Mouse (Mus musculus): ENCODE data around the gene Nckap5. TPM values are rescaled to one million over a fixed set of nuclear protein-coding genes. Genes with fewer than 3 reads are reported as not detected.

The Nckap5 gene
- polyA plus RNA-seq, 1 experiment from 2014 or later = 4.8 TPM

DNA sequence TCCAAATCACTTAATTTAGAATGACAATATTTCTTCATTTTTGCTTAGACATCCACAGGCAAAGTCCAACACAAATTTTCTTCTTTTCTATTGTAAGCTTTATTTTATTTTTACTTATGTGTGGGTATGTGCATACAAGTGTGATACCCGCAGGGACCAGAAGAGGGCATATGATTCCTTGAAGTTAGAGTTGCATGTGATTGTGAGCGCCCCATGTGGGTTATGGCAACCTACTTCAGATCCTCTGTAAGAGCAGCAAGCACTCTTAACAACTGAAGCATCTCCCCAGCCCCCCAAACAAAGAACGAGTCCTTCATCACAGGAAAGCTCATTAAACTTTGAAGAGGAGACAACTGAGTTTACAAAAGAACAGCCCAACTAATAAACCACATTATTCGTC is 217.7 kb downstream of the Nckap5 start:
- no peak for ATAC-seq (ENCODE audit: insufficient number of reproducible peaks, insufficient read depth, low FRiP score, low read depth)
- Histone ChIP-seq H3K4me3 (ENCODE audit: low read depth, low read length) (no peak overlapping the region), H3K9me3 (ENCODE audit: control insufficient read depth, low read depth, low read length) (no peaks in the 10 kb centered on the region), H3K4me2 (replicated peaks; ENCODE audit: low read depth, low read length) (no peak overlapping the region), H3K4me1 (ENCODE audit: control insufficient read depth, insufficient read depth, low read length) (no peaks in the 10 kb centered on the region), H3K9ac (replicated peaks; ENCODE audit: low read depth, low read length) (no peak overlapping the region), H3K27ac (ENCODE audit: low read length) (no peak overlapping the region), H3K27me3 (ENCODE audit: control insufficient read depth, insufficient read depth, low read length) (no peaks in the 10 kb centered on the region), H3K36me3 (ENCODE audit: control insufficient read depth, insufficient read depth, low read length) (no peaks in the 10 kb centered on the region)
- WGBS = 88% methylated on average over 4 of the region's 4 CpGs

DNA sequence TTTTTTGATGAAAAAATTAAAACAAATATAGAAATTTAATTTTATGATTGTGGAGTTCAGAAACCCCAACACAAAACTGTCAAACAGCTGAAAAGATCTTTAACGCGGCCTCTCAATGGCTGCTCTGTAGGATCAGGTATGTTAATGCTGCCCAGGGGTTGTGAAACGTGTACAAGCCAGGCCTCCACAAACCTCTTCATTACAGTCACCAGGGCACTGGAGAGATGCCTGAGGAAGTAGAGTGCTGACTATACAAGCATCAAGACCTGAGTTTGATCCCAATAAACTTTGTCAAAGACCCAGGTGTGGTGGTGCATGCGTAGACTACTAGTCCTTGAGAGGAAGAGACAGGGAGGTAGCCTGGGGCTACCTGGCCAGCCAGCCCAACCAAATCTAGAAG is 222.0 kb downstream of the Nckap5 start:
- H3K9ac ChIP-seq (replicated peaks; ENCODE audit: low read depth, low read length) = no peak overlapping the region
- H3K27ac ChIP-seq (ENCODE audit: low read length) = no peak overlapping the region
- no peaks in the 10 kb centered on the region for H3K27me3 ChIP-seq (ENCODE audit: control insufficient read depth, insufficient read depth, low read length)
- no peaks in the 10 kb centered on the region for H3K4me1 ChIP-seq (ENCODE audit: control insufficient read depth, insufficient read depth, low read length)
- no peak overlapping the region for H3K4me3 ChIP-seq (ENCODE audit: low read depth, low read length)
- 90% methylated on average over 4 of the region's 4 CpGs for WGBS
- H3K4me2 ChIP-seq (replicated peaks; ENCODE audit: low read depth, low read length) = no peak overlapping the region
- no peak for ATAC-seq (ENCODE audit: insufficient number of reproducible peaks, insufficient read depth, low FRiP score, low read depth)
- H3K36me3 ChIP-seq (ENCODE audit: control insufficient read depth, insufficient read depth, low read length) = no peaks in the 10 kb centered on the region
- no peaks in the 10 kb centered on the region for H3K9me3 ChIP-seq (ENCODE audit: control insufficient read depth, low read depth, low read length)

DNA sequence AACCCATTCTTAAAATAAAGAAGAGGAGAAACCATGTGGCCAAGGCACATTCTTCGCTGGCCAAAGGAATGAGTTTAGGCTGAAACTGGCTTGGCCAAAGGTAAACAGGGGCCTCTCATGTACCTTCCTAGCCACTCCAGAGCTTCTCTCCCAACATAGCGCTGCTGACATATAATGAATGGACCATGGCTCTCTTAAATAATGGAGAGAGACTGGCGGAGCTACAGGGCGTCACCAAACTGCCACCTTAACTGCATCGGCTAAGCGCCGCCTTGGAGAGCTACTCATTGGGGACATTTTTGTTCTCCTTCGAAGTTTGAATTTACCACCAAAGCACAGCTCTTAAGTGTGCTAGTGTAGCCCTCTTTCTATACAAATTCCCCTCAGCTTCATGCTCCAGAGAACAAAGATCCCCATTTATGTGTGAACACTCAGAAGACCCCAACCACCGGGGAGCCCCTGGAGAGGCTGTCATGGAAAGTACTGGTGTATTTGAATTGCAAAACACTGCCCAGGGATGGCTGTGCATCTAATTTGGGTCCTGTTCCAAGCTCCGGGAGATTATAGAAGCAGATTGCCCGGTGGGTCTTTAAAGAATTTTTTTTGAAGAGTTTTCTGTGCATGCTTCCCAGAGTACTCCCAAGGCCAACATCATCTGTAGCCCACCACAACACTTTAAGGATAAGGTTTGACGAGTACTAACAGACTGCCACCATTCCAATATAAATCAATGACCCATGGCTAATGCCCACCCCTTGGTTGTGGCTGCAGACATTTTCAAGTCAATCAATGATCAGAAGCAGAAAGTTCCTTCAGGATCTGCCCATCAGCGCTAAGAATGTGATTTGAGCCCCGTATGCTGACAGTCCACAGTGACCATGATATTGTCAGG is 224.2 kb downstream of the Nckap5 start:
- Histone ChIP-seq H3K27ac (ENCODE audit: low read length) (no peak overlapping the region), H3K4me2 (replicated peaks; ENCODE audit: low read depth, low read length) (no peak overlapping the region), H3K36me3 (ENCODE audit: control insufficient read depth, insufficient read depth, low read length) (no peaks in the 10 kb centered on the region), H3K4me3 (ENCODE audit: low read depth, low read length) (no peak overlapping the region), H3K9me3 (ENCODE audit: control insufficient read depth, low read depth, low read length) (no peaks in the 10 kb centered on the region), H3K27me3 (ENCODE audit: control insufficient read depth, insufficient read depth, low read length) (no peaks in the 10 kb centered on the region), H3K9ac (replicated peaks; ENCODE audit: low read depth, low read length) (no peak overlapping the region), H3K4me1 (ENCODE audit: control insufficient read depth, insufficient read depth, low read length) (no peaks in the 10 kb centered on the region)
- no peak for ATAC-seq (ENCODE audit: insufficient number of reproducible peaks, insufficient read depth, low FRiP score, low read depth)
- WGBS = 86% methylated on average over 14 of the region's 14 CpGs

DNA sequence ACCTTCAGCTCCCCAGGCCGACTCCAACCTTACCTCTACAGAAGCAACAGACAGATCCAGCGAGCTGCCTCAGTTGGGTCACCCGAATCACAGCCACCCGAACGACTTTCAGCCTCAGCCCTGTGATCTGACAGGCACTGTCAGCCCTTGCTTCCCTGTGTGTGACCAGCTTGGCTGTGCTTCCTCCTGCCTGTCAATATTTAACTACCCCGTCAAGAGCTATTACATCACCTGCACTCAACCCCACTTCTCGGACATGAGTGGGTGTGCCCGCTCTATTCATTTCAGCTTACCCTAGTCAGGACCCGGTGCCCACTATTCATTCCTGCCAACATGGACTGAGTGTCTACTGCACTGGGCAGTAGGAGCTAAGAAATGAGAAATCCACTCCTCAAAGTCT is 226.0 kb downstream of the Nckap5 start:
- Histone ChIP-seq H3K4me2 (replicated peaks; ENCODE audit: low read depth, low read length) (no peak overlapping the region), H3K4me1 (ENCODE audit: control insufficient read depth, insufficient read depth, low read length) (no peaks in the 10 kb centered on the region), H3K9ac (replicated peaks; ENCODE audit: low read depth, low read length) (no peak overlapping the region), H3K9me3 (ENCODE audit: control insufficient read depth, low read depth, low read length) (no peaks in the 10 kb centered on the region), H3K36me3 (ENCODE audit: control insufficient read depth, insufficient read depth, low read length) (no peaks in the 10 kb centered on the region), H3K4me3 (ENCODE audit: low read depth, low read length) (no peak overlapping the region), H3K27me3 (ENCODE audit: control insufficient read depth, insufficient read depth, low read length) (no peaks in the 10 kb centered on the region), H3K27ac (ENCODE audit: low read length) (no peak overlapping the region)
- peak; percentile 65 for ATAC-seq (ENCODE audit: insufficient number of reproducible peaks, insufficient read depth, low FRiP score, low read depth)
- 73% methylated on average over 9 of the region's 9 CpGs for WGBS

DNA sequence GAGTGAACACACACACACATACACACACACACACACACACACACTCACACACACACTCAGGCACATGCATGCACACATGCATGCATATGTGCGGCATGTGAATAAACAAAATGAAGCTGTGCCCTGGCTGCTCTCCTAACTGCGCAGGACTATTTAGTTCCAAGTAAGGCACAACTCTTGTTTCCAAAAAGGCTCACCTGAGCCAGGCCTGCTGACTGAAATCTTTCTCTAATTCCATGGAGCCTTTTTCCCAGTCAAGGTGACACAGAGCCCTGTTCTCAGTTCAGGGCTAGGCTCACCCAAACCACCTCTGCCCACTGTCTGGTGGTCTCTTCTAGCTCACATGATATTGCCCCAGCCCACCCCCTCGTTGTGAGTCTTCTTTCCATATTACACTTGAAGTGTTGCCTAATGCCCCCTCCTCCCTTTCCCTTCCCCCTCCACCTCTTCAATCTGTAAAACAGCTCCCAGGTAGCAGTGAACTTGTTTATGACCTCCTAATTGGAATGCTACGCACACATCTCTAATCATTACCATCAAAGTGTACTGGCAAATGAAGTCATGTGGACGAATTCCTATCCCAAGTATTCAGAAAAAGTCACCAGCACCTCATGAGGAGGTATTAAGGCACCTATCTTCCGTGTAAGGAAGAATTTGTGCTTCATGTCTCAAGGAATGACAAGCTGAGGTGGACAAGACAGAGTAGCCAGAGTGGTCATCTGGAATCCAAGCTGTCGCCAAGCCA is 226.7 kb downstream of the Nckap5 start:
- no peak overlapping the region for H3K9ac ChIP-seq (replicated peaks; ENCODE audit: low read depth, low read length)
- no peak overlapping the region for H3K4me3 ChIP-seq (ENCODE audit: low read depth, low read length)
- no peaks in the 10 kb centered on the region for H3K36me3 ChIP-seq (ENCODE audit: control insufficient read depth, insufficient read depth, low read length)
- H3K27ac ChIP-seq (ENCODE audit: low read length) = no peak overlapping the region
- 78% methylated on average over 7 of the region's 7 CpGs for WGBS
- H3K4me2 ChIP-seq (replicated peaks; ENCODE audit: low read depth, low read length) = no peak overlapping the region
- ATAC-seq (ENCODE audit: insufficient number of reproducible peaks, insufficient read depth, low FRiP score, low read depth) = no peak
- H3K4me1 ChIP-seq (ENCODE audit: control insufficient read depth, insufficient read depth, low read length) = no peaks in the 10 kb centered on the region
- no peaks in the 10 kb centered on the region for H3K9me3 ChIP-seq (ENCODE audit: control insufficient read depth, low read depth, low read length)
- H3K27me3 ChIP-seq (ENCODE audit: control insufficient read depth, insufficient read depth, low read length) = no peaks in the 10 kb centered on the region

DNA sequence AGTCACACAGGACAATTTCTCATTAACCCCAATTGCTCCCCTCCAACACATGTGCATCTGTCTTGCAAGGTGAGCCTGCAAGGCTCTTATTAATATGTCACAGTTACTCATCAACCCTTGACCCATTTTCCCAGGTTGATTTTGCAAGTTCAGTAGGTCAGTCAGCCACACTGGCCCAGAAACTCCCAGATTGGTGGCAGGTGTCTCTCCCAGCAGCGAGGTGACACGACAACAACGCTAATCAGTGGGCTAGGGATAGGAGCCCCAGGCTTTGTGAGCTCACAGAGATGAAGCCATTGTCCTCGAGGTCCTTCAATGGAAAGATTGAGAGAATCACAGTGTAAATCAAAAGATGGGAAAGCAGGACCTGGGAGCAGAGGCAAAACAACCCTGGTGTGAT is 230.0 kb downstream of the Nckap5 start:
- H3K4me2 ChIP-seq (replicated peaks; ENCODE audit: low read depth, low read length) = no peak overlapping the region
- H3K9me3 ChIP-seq (ENCODE audit: control insufficient read depth, low read depth, low read length) = no peaks in the 10 kb centered on the region
- WGBS = 77% methylated on average over 4 of the region's 4 CpGs
- no peaks in the 10 kb centered on the region for H3K4me1 ChIP-seq (ENCODE audit: control insufficient read depth, insufficient read depth, low read length)
- no peaks in the 10 kb centered on the region for H3K36me3 ChIP-seq (ENCODE audit: control insufficient read depth, insufficient read depth, low read length)
- ATAC-seq (ENCODE audit: insufficient number of reproducible peaks, insufficient read depth, low FRiP score, low read depth) = no peak
- no peak overlapping the region for H3K4me3 ChIP-seq (ENCODE audit: low read depth, low read length)
- H3K27ac ChIP-seq (ENCODE audit: low read length) = no peak overlapping the region
- H3K27me3 ChIP-seq (ENCODE audit: control insufficient read depth, insufficient read depth, low read length) = no peaks in the 10 kb centered on the region
- no peak overlapping the region for H3K9ac ChIP-seq (replicated peaks; ENCODE audit: low read depth, low read length)

DNA sequence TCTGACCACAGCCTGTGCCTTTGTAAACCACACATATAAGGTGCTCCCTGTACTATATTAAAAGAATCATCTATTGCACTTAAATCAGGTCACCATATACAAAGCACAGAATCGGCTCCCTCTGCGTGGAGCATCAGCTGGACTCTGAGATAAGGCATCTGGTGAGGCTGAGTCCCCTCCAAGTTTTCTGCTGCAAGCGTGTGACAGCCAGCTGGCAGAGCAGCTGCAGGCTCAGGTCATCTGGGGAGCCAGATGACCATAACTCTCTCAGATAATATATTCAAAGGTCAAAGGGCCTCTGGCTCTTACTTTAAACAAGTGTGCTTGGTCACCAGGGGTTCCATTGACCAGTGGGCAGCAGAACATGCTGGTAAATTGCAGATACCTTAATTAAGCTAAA is 233.2 kb downstream of the Nckap5 start:
- 23% methylated on average over 3 of the region's 3 CpGs for WGBS
- H3K4me1 ChIP-seq (ENCODE audit: control insufficient read depth, insufficient read depth, low read length) = peaks cover 9% of the 10 kb centered on the region; the same call in 1 of the 2 replicates
- no peak for ATAC-seq (ENCODE audit: insufficient number of reproducible peaks, insufficient read depth, low FRiP score, low read depth)

DNA sequence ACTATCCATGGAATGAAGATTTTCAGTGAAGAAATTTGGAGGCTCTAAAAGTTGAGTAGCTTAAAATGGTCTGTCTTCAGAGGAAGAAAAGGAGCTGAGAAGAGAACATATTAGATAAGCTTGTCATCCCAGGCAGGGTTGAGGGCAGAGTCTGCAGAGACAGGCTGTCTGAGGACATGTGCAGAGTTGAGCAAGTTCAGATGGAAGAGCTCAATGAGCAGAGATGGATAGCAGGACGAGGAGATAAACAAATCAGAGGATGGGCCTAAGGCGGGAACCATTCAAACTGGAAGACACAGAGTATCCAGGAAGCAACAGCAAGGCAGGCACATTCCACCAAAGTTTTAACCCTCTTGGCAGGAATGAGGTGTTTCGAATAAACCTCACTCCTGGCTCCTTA is 235.8 kb downstream of the Nckap5 start:
- H3K4me1 ChIP-seq (ENCODE audit: control insufficient read depth, insufficient read depth, low read length) = peaks cover 9% of the 10 kb centered on the region; the same call in 1 of the 2 replicates
- H3K4me2 ChIP-seq (replicated peaks; ENCODE audit: low read depth, low read length) = no peak overlapping the region
- no peak overlapping the region for H3K4me3 ChIP-seq (ENCODE audit: low read depth, low read length)
- no peaks in the 10 kb centered on the region for H3K36me3 ChIP-seq (ENCODE audit: control insufficient read depth, insufficient read depth, low read length)
- WGBS = 41% methylated on average over 3 of the region's 3 CpGs
- H3K27me3 ChIP-seq (ENCODE audit: control insufficient read depth, insufficient read depth, low read length) = no peaks in the 10 kb centered on the region
- ATAC-seq (ENCODE audit: insufficient number of reproducible peaks, insufficient read depth, low FRiP score, low read depth) = no peak
- H3K27ac ChIP-seq (ENCODE audit: low read length) = no peak overlapping the region
- peaks cover 4% of the 10 kb centered on the region; the same call in 1 of the 2 replicates for H3K9me3 ChIP-seq (ENCODE audit: control insufficient read depth, low read depth, low read length)
- H3K9ac ChIP-seq (replicated peaks; ENCODE audit: low read depth, low read length) = no peak overlapping the region

More for the DNA sequence above, 233.2 kb downstream of the Nckap5 start:
- Histone ChIP-seq H3K36me3 (ENCODE audit: control insufficient read depth, insufficient read depth, low read length) (no peaks in the 10 kb centered on the region), H3K4me3 (ENCODE audit: low read depth, low read length) (no peak overlapping the region), H3K27ac (ENCODE audit: low read length) (no peak overlapping the region), H3K27me3 (ENCODE audit: control insufficient read depth, insufficient read depth, low read length) (no peaks in the 10 kb centered on the region), H3K9me3 (ENCODE audit: control insufficient read depth, low read depth, low read length) (peaks cover 4% of the 10 kb centered on the region; the same call in 1 of the 2 replicates), H3K9ac (replicated peaks; ENCODE audit: low read depth, low read length) (no peak overlapping the region), H3K4me2 (replicated peaks; ENCODE audit: low read depth, low read length) (no peak overlapping the region)
